Mouse (Mus musculus) CH12.LX (cell line): Measurements from ENCODE around the gene Pde4d. TPM values are rescaled to one million over a fixed set of nuclear protein-coding genes. Genes with fewer than 3 reads are reported as not detected.
A peak's percentile ranks its signal among the peaks of the same experiment; 100 is the strongest.

Experiments used
- DNase-seq: peaks from one replicate; pipeline ENCODE4 v3.0.0-alpha.2; 2013; ENCODE audit errors: extremely low read depth
- H3K27ac ChIP-seq: 2 replicates; pipeline ENCODE4 v1.5.1; 2012; ENCODE audit warnings: low read depth, mild to moderate bottlenecking, control low read depth, moderate library complexity; ENCODE audit not compliant: insufficient read depth
- H3K27me3 ChIP-seq: replicated peaks from 2 replicates; pipeline ENCODE3; 2012; ENCODE audit warnings: inconsistent platforms
- H3K36me3 ChIP-seq, 2 experiments: replicated peaks in 1 of 2; 2 replicates each; pipeline versions ENCODE3 to v1.6.1; 2012; ENCODE audit warnings: inconsistent platforms in 1 of 2, low read length in 1 of 2, mild to moderate bottlenecking in 1 of 2, mixed read lengths in 1 of 2, moderate library complexity in 1 of 2; ENCODE audit not compliant: control insufficient read depth in 1 of 2, insufficient read depth in 1 of 2
- H3K4me1 ChIP-seq, 2 experiments: 2 replicates each; pipeline ENCODE4 v1.6.1; 2012; ENCODE audit warnings: inconsistent platforms in 1 of 2, moderate library complexity in 1 of 2; ENCODE audit not compliant: insufficient read depth in 2 of 2, control insufficient read depth in 1 of 2
- H3K4me2 ChIP-seq: 2 replicates; pipeline ENCODE4 v1.6.1; 2012; ENCODE audit warnings: low read depth, mild to moderate bottlenecking, control low read depth; ENCODE audit not compliant: poor library complexity, insufficient read depth, severe bottlenecking
- H3K4me3 ChIP-seq, 3 experiments: fragments of 150-350 bp in 1 of 3; sonication (generic) in 1 of 3; replicated peaks in 1 of 3; 2 replicates each; pipeline versions ENCODE3 to v1.5.1; 2011 to 2012; ENCODE audit warnings: low read depth in 2 of 3, low read length in 2 of 3, mild to moderate bottlenecking in 2 of 3, moderate library complexity in 2 of 3, control low read depth in 1 of 3, improper control_type of control experiment in 1 of 3, inconsistent platforms in 1 of 3, mixed read lengths in 1 of 3; ENCODE audit not compliant: poor library complexity in 1 of 3
- H3K79me2 ChIP-seq: replicated peaks from 2 replicates; pipeline ENCODE4 v1.6.1; 2012; ENCODE audit warnings: mild to moderate bottlenecking, moderate library complexity; ENCODE audit not compliant: control insufficient read depth, poor library complexity, insufficient read depth, severe bottlenecking; ENCODE audit errors: extremely low read depth
- H3K9ac ChIP-seq: 2 replicates; pipeline ENCODE4 v1.6.1; 2012; ENCODE audit warnings: low read depth, mild to moderate bottlenecking, control low read depth, moderate library complexity; ENCODE audit not compliant: insufficient read depth
- H3K9me3 ChIP-seq: replicated peaks from 2 replicates; pipeline ENCODE3; 2012; ENCODE audit warnings: low read length, inconsistent platforms, mixed read lengths
- BHLHE40 ChIP-seq: IDR thresholded peaks from 2 replicates; pipeline ENCODE4 v1.6.1; 2011; ENCODE audit warnings: mild to moderate bottlenecking, low read depth, low read length, improper control_type of control experiment
- CHD2 ChIP-seq: IDR thresholded peaks from 2 replicates; pipeline ENCODE4 v1.6.1; 2011; ENCODE audit warnings: low read length, improper control_type of control experiment
- ELF1 ChIP-seq: IDR thresholded peaks from 2 replicates; pipeline ENCODE4 v1.6.1; 2014; ENCODE audit warnings: low read depth, mild to moderate bottlenecking, inconsistent platforms, low read length, improper control_type of control experiment
- ETS1 ChIP-seq: conservative IDR thresholded peaks from 2 replicates; pipeline ENCODE4 v1.6.1; 2012; ENCODE audit warnings: low read depth, mild to moderate bottlenecking, inconsistent platforms, low read length, improper control_type of control experiment, moderate library complexity
- GABPA ChIP-seq: IDR thresholded peaks from 2 replicates; pipeline ENCODE4 v1.6.1; 2012; ENCODE audit warnings: low read depth, low read length, improper control_type of control experiment, inconsistent platforms; ENCODE audit not compliant: insufficient replicate concordance
- IRF4 ChIP-seq: IDR thresholded peaks from 2 replicates; pipeline ENCODE4 v1.6.1; 2014; ENCODE audit warnings: low read depth, mild to moderate bottlenecking, inconsistent platforms, low read length, improper control_type of control experiment
- JUN ChIP-seq: IDR thresholded peaks from 2 replicates; pipeline ENCODE4 v1.6.1; 2011; ENCODE audit warnings: low read depth, mild to moderate bottlenecking, low read length, improper control_type of control experiment, moderate library complexity; ENCODE audit not compliant: insufficient read depth
- JUND ChIP-seq: conservative IDR thresholded peaks from 2 replicates; pipeline ENCODE4 v1.6.1; 2011; ENCODE audit warnings: low read depth, low read length, improper control_type of control experiment
- MAFK ChIP-seq: IDR thresholded peaks from 2 replicates; pipeline ENCODE4 v1.6.1; 2011; ENCODE audit warnings: low read length, improper control_type of control experiment; ENCODE audit not compliant: insufficient replicate concordance
- MAX ChIP-seq: IDR thresholded peaks from 2 replicates; pipeline ENCODE4 v1.6.1; 2011; ENCODE audit warnings: low read length, improper control_type of control experiment
- MEF2A ChIP-seq: IDR thresholded peaks from 2 replicates; pipeline ENCODE4 v1.6.1; 2014; ENCODE audit warnings: low read depth, mild to moderate bottlenecking, inconsistent platforms, low read length, improper control_type of control experiment, borderline replicate concordance
- NELFE ChIP-seq: IDR thresholded peaks from 2 replicates; pipeline ENCODE4 v1.6.1; 2011; ENCODE audit warnings: low read depth, low read length, improper control_type of control experiment
- PAX5 ChIP-seq: IDR thresholded peaks from 2 replicates; pipeline ENCODE4 v1.6.1; 2012; ENCODE audit warnings: low read length, inconsistent platforms, mixed read lengths
- POLR2AphosphoS2 ChIP-seq: IDR thresholded peaks from 2 replicates; pipeline ENCODE4 v1.6.1; 2011; ENCODE audit warnings: low read depth, low read length, improper control_type of control experiment
- RAD21 ChIP-seq: IDR thresholded peaks from 2 replicates; pipeline ENCODE4 v1.6.1; 2011; ENCODE audit warnings: low read depth, mild to moderate bottlenecking, low read length, improper control_type of control experiment, moderate library complexity
- SIN3A ChIP-seq: IDR thresholded peaks from 2 replicates; pipeline ENCODE4 v1.6.1; 2012; ENCODE audit warnings: low read length, improper control_type of control experiment, inconsistent platforms
- TCF12 ChIP-seq: IDR thresholded peaks from 2 replicates; pipeline ENCODE4 v1.6.1; 2014; ENCODE audit warnings: low read depth, mild to moderate bottlenecking, inconsistent platforms, low read length, improper control_type of control experiment
- UBTF ChIP-seq: IDR thresholded peaks from 2 replicates; pipeline ENCODE4 v1.6.1; 2012; ENCODE audit warnings: low read depth, mild to moderate bottlenecking, inconsistent platforms, low read length, improper control_type of control experiment, moderate library complexity
- USF1 ChIP-seq: IDR thresholded peaks from 2 replicates; pipeline ENCODE4 v1.6.1; 2014; ENCODE audit warnings: low read depth, mild to moderate bottlenecking, inconsistent platforms, low read length, improper control_type of control experiment
- USF2 ChIP-seq: conservative IDR thresholded peaks from 2 replicates; pipeline ENCODE4 v1.6.1; 2011; ENCODE audit warnings: low read depth, low read length, improper control_type of control experiment
- ZC3H11A ChIP-seq: IDR thresholded peaks from 2 replicates; pipeline ENCODE4 v1.6.1; 2012; ENCODE audit warnings: low read depth, mild to moderate bottlenecking, inconsistent platforms, low read length, improper control_type of control experiment
- ZMIZ1 ChIP-seq: IDR thresholded peaks from 2 replicates; pipeline ENCODE4 v1.6.1; 2012; ENCODE audit warnings: low read depth, mild to moderate bottlenecking, inconsistent platforms, low read length, improper control_type of control experiment
- dilution Hi-C: fragments of 300-500 bp; cut with MboI; formaldehyde crosslinking; loops from 2 replicates; pipeline ENCODE4 v1.14.3; 2020; ENCODE audit warnings: low sequenced_read_pairs; ENCODE audit not compliant: extremely low pct_unique_long_range_greater_than_20kb, extremely low pct_ligation_motif_present
- in situ Hi-C: fragments of 300-500 bp; cut with MboI; formaldehyde crosslinking; loops from 3 replicates; pipeline ENCODE4 v1.14.3; 2019; ENCODE audit warnings: low sequenced_read_pairs, low pct_ligation_motif_present, low pct_unique_long_range_greater_than_20kb, mixed read lengths
- polyA plus RNA-seq: library from polyadenylated mRNA; unstranded; fragments of >175 nt; gene quantifications from 2 replicates; pipeline ENCODE4 v1.2.1, GENCODE M21; 2012; ENCODE audit warnings: low read depth; ENCODE audit not compliant: insufficient read length
- total RNA-seq, 2 experiments: library from RNA; depleted of rRNA; stranded (reverse); fragments of 300-350 nt in 1 of 2; fragments of >200 nt in 1 of 2; gene quantifications; 2 replicates each; pipeline ENCODE4 v1.2.3; 2012 to 2014

Gene Pde4d
- total and polyA plus RNA-seq, 3 experiments, result not detected

- Histone ChIP-seq H3K4me3 (no peak overlapping the region), H3K27ac (no peak overlapping the region), H3K4me2 (no peak overlapping the region), H3K4me1 (no peaks in the 10 kb centered on the region), H3K79me2 (no peaks in the 10 kb centered on the region), H3K36me3 (no peaks in the 10 kb centered on the region), H3K27me3 (no peaks in the 10 kb centered on the region), H3K9me3 (no peaks in the 10 kb centered on the region), H3K9ac (no peak overlapping the region)
- dilution Hi-C loops, result no loop called here
- DNase-seq, result no peak
- TF ChIP-seq SIN3A, result no peak
- no peak for TF ChIP-seq JUND
- TF ChIP-seq MAX, result no peak
- TF ChIP-seq ZMIZ1, result no peak
- TF ChIP-seq NELFE, result no peak
- in situ Hi-C loops, result no loop called here
These were observed 686.7 kb downstream of the Pde4d start for GRCm38 (mm10) chr13:109136405-109136804.

DNA sequence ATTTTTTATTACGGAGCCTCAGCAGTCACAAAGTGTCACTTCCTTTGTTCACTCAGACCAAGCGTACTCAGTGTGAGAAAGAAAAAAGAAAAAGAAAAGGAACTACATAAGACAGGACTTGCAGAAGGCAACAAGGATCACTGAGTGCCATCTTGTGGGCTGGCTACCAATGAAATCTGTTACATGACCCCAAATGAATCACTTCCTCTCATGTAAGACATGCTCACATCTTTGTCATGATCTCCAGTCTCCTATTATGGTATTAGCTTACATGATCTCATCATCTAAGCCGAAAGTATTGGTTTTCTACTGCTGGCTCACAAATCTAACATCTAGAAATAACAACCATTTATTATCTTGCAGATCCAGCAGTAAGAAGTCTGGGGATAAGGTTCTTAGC lies 709.0 kb downstream of the Pde4d start:
- Histone ChIP-seq H3K9me3 (no peaks in the 10 kb centered on the region), H3K27ac (no peak overlapping the region), H3K36me3 (no peaks in the 10 kb centered on the region), H3K79me2 (no peaks in the 10 kb centered on the region), H3K27me3 (no peaks in the 10 kb centered on the region), H3K4me3 (no peak overlapping the region), H3K9ac (no peak overlapping the region), H3K4me1 (no peaks in the 10 kb centered on the region), H3K4me2 (no peak overlapping the region)
- no peak for DNase-seq
- peak; percentile 12 for TF ChIP-seq RAD21
- no peak for TF ChIP-seq BHLHE40
- dilution Hi-C loops, result no loop called here
- in situ Hi-C loops, result no loop called here

DNA sequence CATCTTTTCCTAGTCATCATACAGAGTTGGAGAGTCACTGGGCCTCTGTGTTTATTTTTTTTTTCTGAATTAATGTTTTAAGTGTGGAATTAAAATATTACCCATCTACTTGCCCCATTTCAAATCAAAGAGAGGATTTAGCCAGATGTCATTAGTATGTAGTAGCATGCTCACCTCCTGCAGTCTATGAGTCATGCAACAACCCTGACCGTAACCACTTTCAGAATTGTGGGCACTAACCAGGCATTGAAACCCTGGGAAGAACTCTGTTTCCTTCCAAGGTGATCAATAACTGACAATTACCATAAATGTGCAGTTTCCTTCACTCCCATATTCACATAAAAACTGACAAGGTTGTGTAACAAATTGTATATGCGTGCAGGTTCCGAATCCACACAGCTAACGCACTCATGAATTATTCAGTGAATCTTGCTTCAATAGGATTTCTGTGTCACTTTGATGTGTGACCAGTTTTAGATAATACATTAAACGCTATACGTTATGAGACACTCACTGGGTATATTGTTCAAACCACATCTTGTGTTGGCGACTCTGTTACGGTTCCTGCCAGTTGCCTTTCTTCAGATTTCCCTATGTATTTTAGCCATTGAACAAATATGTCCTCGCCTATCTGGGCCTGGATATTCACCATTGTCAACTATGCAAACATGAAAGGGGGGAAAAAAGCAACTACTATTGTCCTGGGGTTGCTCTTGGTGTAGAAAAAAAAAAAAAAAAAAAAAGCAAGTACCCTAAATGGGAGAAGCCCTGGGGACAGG lies 719.0 kb downstream of the Pde4d start:
- no peak overlapping the region for H3K27ac ChIP-seq
- no peak overlapping the region for H3K4me2 ChIP-seq
- in situ Hi-C loops, result no loop called here
- no peak overlapping the region for H3K9ac ChIP-seq
- H3K36me3 ChIP-seq, result no peaks in the 10 kb centered on the region
- no peaks in the 10 kb centered on the region for H3K27me3 ChIP-seq
- no peak for TF ChIP-seq PAX5
- no peak for TF ChIP-seq UBTF
- TF ChIP-seq USF2, result no peak
- TF ChIP-seq TCF12, result no peak
- no peak for TF ChIP-seq MEF2A
- no peak for TF ChIP-seq USF1
- no peak for TF ChIP-seq POLR2AphosphoS2
- no peak for TF ChIP-seq MAFK
- TF ChIP-seq IRF4, result no peak
- TF ChIP-seq JUN, result no peak
- no peak for TF ChIP-seq ELF1
- TF ChIP-seq ETS1, result no peak
- no peak for TF ChIP-seq CHD2
- no peak for TF ChIP-seq ZC3H11A
- no peak for TF ChIP-seq RAD21
- TF ChIP-seq GABPA, result no peak
- no peak for DNase-seq
- no peaks in the 10 kb centered on the region for H3K79me2 ChIP-seq
- dilution Hi-C loops, result no loop called here
- H3K4me1 ChIP-seq, result no peaks in the 10 kb centered on the region
- no peak overlapping the region for H3K4me3 ChIP-seq
- H3K9me3 ChIP-seq, result no peaks in the 10 kb centered on the region
